Mouse (Mus musculus): Measurements from ENCODE around the gene Acad8. TPM values are rescaled to one million over a fixed set of nuclear protein-coding genes. Genes with fewer than 3 reads are reported as not detected.

The Acad8 gene
- polyA plus RNA-seq, 1 experiment from 2014 or later: 42.2 TPM

DNA sequence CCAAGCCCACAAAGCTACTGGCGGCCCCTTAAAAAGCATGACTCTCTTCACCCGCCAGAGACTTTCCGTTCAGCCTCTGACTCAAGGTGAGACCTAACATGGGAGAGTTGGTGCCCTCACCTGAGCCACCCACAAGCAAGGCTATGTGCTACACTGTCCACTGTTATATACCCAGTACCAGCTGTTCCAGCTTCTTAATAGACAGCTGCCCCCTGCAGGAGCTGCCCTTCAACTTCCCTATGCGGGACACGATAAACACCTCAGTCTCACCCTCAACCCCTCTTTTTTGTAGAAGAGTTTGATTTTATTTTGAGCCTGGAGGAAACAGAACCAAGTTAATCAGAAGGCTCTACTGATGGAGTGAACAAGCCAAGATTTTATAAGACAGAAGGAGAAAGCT lies 7.5 kb upstream of the Acad8 start:
- H3K36me3 ChIP-seq: peaks cover 62% of the 10 kb centered on the region
- no peaks in the 10 kb centered on the region for H3K9me3 ChIP-seq (replicated peaks)
- H3K4me1 ChIP-seq (replicated peaks): no peaks in the 10 kb centered on the region

GRCm38 (mm10) chr9:27005933-27006332 lies 6.6 kb upstream of the Acad8 start:
- no peak overlapping the region for H3K27ac ChIP-seq

More for the DNA sequence above, 7.5 kb upstream of the Acad8 start:
- Histone ChIP-seq H3K4me3 (no peak overlapping the region), H3K4me2 (no peak overlapping the region), H3K27me3 (no peaks in the 10 kb centered on the region), H3K27ac (no peak overlapping the region), H3K9ac (no peak overlapping the region)
- WGBS: 87% methylated on average over 5 of the region's 5 CpGs
- no peak for ATAC-seq (replicated peaks; ENCODE audit: insufficient number of reproducible peaks, insufficient read depth, low FRiP score, low read depth)

DNA sequence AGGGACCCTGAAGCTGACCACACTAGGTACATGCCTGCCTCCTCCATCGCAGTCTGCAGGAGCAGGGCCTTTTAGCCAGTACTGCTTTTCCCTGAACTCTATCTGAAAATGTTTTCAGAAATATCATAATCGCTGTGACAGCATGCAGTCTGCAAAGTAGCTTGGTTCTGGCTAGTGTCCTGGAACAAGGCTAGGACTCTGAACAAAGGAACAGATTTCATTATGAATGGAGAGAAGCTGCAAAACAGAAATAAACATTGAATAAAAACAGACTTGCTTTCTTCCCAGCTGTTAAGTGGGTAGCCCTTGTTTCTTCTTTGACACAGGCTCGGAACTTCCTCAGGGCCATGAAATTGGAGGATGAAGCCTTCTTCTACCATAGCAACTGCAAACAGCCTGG lies 5.9 kb upstream of the Acad8 start:
- Histone ChIP-seq H3K4me2 (no peak overlapping the region), H3K36me3 (peaks cover 51% of the 10 kb centered on the region), H3K9ac (no peak overlapping the region), H3K27me3 (no peaks in the 10 kb centered on the region), H3K4me3 (no peak overlapping the region), H3K4me1 (replicated peaks) (peaks cover 7% of the 10 kb centered on the region), H3K9me3 (replicated peaks) (no peaks in the 10 kb centered on the region), H3K27ac (no peak overlapping the region)
- 90% methylated on average over 3 of the region's 3 CpGs for WGBS
- ATAC-seq (replicated peaks; ENCODE audit: insufficient number of reproducible peaks, insufficient read depth, low FRiP score, low read depth): no peak

More at GRCm38 (mm10) chr9:27005933-27006332, 6.6 kb upstream of the Acad8 start:
- Histone ChIP-seq H3K27me3 (no peaks in the 10 kb centered on the region), H3K4me3 (no peak overlapping the region), H3K9me3 (replicated peaks) (no peaks in the 10 kb centered on the region), H3K36me3 (peaks cover 56% of the 10 kb centered on the region), H3K9ac (no peak overlapping the region), H3K4me2 (no peak overlapping the region), H3K4me1 (replicated peaks) (peaks cover 1% of the 10 kb centered on the region; the same call in 1 of the 2 replicates)
- no peak for ATAC-seq (replicated peaks; ENCODE audit: insufficient number of reproducible peaks, insufficient read depth, low FRiP score, low read depth)
- 87% methylated on average over 1 of the region's 1 CpGs for WGBS

- H3K9ac ChIP-seq: peak overlapping the region; percentile 78
- H3K4me1 ChIP-seq (replicated peaks): peaks cover 11% of the 10 kb centered on the region
- no peaks in the 10 kb centered on the region for H3K27me3 ChIP-seq
- peak overlapping the region; percentile 31 for H3K27ac ChIP-seq
- ATAC-seq (replicated peaks; ENCODE audit: insufficient number of reproducible peaks, insufficient read depth, low FRiP score, low read depth): peak; percentile 40
- H3K9me3 ChIP-seq (replicated peaks): no peaks in the 10 kb centered on the region
- WGBS: 2% methylated on average over 29 of the region's 29 CpGs
- peak overlapping the region; percentile 83 for H3K4me2 ChIP-seq
- no peaks in the 10 kb centered on the region for H3K36me3 ChIP-seq
- H3K4me3 ChIP-seq: peak overlapping the region; percentile 70
These were observed 501 bp downstream of the Acad8 start for GRCm38 (mm10) chr9:26998669-26999460.

GRCm38 (mm10) chr9:26997501-26997900 lies 1.9 kb downstream of the Acad8 start:
- Histone ChIP-seq H3K4me3 (no peak overlapping the region), H3K27me3 (no peaks in the 10 kb centered on the region), H3K9ac (no peak overlapping the region), H3K4me2 (no peak overlapping the region), H3K27ac (no peak overlapping the region), H3K4me1 (replicated peaks) (peaks cover 11% of the 10 kb centered on the region), H3K9me3 (replicated peaks) (no peaks in the 10 kb centered on the region), H3K36me3 (no peaks in the 10 kb centered on the region)
- 93% methylated on average over 2 of the region's 2 CpGs for WGBS
- ATAC-seq (replicated peaks; ENCODE audit: insufficient number of reproducible peaks, insufficient read depth, low FRiP score, low read depth): no peak

DNA sequence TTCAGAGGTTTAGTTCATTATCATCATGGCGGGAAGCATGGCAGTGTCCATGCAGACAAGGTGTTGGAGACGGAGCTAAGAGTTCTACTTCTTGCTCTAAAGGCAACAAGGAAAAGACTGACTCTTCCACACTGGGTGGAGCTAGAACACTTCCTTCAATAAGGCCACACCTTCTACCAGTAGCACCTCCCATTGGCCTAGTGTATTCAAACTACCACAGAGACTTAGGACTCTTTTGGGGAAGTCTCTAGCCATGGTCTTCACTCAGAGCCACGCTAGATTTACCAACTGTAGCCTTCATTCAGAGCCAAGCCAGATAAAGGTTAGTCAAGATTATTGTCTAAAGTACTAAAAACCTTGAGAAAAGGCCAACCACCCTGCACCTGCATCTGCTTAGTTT lies 2.3 kb downstream of the Acad8 start:
- ATAC-seq (replicated peaks; ENCODE audit: insufficient number of reproducible peaks, insufficient read depth, low FRiP score, low read depth): no peak
- no peak overlapping the region for H3K9ac ChIP-seq
- H3K36me3 ChIP-seq: peaks cover under 1% of the 10 kb centered on the region; the same call in 1 of the 2 replicates
- no peak overlapping the region for H3K4me3 ChIP-seq
- H3K27me3 ChIP-seq: no peaks in the 10 kb centered on the region
- no peak overlapping the region for H3K4me2 ChIP-seq
- H3K4me1 ChIP-seq (replicated peaks): peaks cover 11% of the 10 kb centered on the region
- no peaks in the 10 kb centered on the region for H3K9me3 ChIP-seq (replicated peaks)
- WGBS: 88% methylated on average over 3 of the region's 3 CpGs
- no peak overlapping the region for H3K27ac ChIP-seq

GRCm38 (mm10) chr9:26993900-26994299 lies 5.5 kb downstream of the Acad8 start:
- WGBS: 76% methylated on average over 3 of the region's 3 CpGs
- no peak for ATAC-seq (replicated peaks; ENCODE audit: insufficient number of reproducible peaks, insufficient read depth, low FRiP score, low read depth)
- no peak overlapping the region for H3K4me3 ChIP-seq
- H3K9ac ChIP-seq: no peak overlapping the region
- H3K9me3 ChIP-seq (replicated peaks): no peaks in the 10 kb centered on the region
- H3K4me1 ChIP-seq (replicated peaks): peaks cover 4% of the 10 kb centered on the region
- H3K4me2 ChIP-seq: no peak overlapping the region
- peaks cover 29% of the 10 kb centered on the region for H3K36me3 ChIP-seq
- no peak overlapping the region for H3K27ac ChIP-seq
- no peaks in the 10 kb centered on the region for H3K27me3 ChIP-seq

DNA sequence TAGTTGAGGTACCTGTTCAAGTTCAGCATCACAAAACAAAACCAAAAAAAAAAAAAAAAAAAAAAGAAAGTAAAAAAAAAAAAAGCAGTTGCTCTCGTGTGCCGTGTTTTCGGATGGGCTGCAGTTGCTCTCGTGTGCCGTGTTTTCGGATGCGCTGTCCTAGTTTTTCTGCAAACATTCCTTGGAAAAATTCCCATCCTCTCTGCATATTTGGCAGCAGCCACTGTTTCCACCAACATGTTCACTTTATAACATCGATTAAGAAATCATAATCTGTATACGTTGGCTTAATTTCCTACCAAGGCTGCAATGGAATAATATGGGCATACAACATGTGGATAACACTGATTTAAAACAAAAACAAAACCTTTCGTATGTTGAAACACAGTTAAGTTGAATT lies 6.2 kb downstream of the Acad8 start:
- Histone ChIP-seq H3K4me1 (replicated peaks) (peaks cover 2% of the 10 kb centered on the region), H3K4me2 (no peak overlapping the region), H3K4me3 (no peak overlapping the region), H3K27me3 (no peaks in the 10 kb centered on the region), H3K36me3 (peaks cover 35% of the 10 kb centered on the region), H3K9me3 (replicated peaks) (no peaks in the 10 kb centered on the region), H3K9ac (no peak overlapping the region), H3K27ac (no peak overlapping the region)
- no peak for ATAC-seq (replicated peaks; ENCODE audit: insufficient number of reproducible peaks, insufficient read depth, low FRiP score, low read depth)
- WGBS: 92% methylated on average over 10 of the region's 10 CpGs

GRCm38 (mm10) chr9:26990181-26990580 lies 9.2 kb downstream of the Acad8 start:
- 85% methylated on average over 4 of the region's 4 CpGs for WGBS
- Histone ChIP-seq H3K36me3 (peaks cover 48% of the 10 kb centered on the region), H3K9ac (no peak overlapping the region), H3K27ac (no peak overlapping the region), H3K4me3 (no peak overlapping the region), H3K9me3 (replicated peaks) (no peaks in the 10 kb centered on the region), H3K27me3 (no peaks in the 10 kb centered on the region), H3K4me2 (no peak overlapping the region), H3K4me1 (replicated peaks) (no peaks in the 10 kb centered on the region)
- no peak for ATAC-seq (replicated peaks; ENCODE audit: insufficient number of reproducible peaks, insufficient read depth, low FRiP score, low read depth)

DNA sequence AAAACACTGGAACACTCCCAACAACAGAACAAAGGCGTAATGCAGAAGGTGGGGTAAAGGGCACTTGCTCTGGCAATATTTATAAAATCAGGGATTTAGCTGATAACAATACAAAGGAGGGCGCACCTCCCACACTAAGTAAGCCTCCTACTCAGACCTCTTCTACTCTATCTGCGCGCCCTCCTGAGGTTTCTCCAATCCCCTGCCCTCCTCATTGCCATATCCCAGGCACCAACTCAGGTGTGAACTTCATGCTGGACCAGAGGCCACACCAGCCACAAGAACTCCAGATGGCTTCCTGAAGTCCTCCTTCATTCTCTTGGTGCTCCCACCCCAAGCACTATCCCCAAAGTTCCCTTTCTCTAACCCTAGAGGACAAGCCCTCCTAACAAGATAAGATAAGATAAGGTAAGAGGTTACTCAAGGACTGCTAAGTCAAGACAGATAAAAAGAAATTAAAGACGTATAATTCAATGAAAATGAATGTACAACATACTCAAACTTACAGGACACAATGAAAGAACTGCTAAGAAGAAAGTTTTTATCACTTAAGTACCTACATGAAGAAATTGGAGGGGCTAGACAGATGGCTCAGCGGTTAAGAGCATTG lies 13.6 kb downstream of the Acad8 start:
- H3K9ac ChIP-seq: no peak overlapping the region
- no peak overlapping the region for H3K27ac ChIP-seq
- 85% methylated on average over 6 of the region's 6 CpGs for WGBS
- H3K4me2 ChIP-seq: no peak overlapping the region
- ATAC-seq (replicated peaks; ENCODE audit: insufficient number of reproducible peaks, insufficient read depth, low FRiP score, low read depth): no peak
- H3K9me3 ChIP-seq (replicated peaks): no peaks in the 10 kb centered on the region
- no peaks in the 10 kb centered on the region for H3K27me3 ChIP-seq
- peaks cover 51% of the 10 kb centered on the region for H3K36me3 ChIP-seq
- no peak overlapping the region for H3K4me3 ChIP-seq
- H3K4me1 ChIP-seq (replicated peaks): no peaks in the 10 kb centered on the region

GRCm38 (mm10) chr9:26985090-26985613 lies 14.2 kb downstream of the Acad8 start:
- no peak overlapping the region for H3K9ac ChIP-seq
- 94% methylated on average over 2 of the region's 2 CpGs for WGBS
- H3K27me3 ChIP-seq: no peaks in the 10 kb centered on the region
- H3K4me2 ChIP-seq: no peak overlapping the region
- ATAC-seq (replicated peaks; ENCODE audit: insufficient number of reproducible peaks, insufficient read depth, low FRiP score, low read depth): no peak
- no peak overlapping the region for H3K4me3 ChIP-seq
- no peaks in the 10 kb centered on the region for H3K9me3 ChIP-seq (replicated peaks)
- no peaks in the 10 kb centered on the region for H3K4me1 ChIP-seq (replicated peaks)
- no peak overlapping the region for H3K27ac ChIP-seq
- peaks cover 52% of the 10 kb centered on the region for H3K36me3 ChIP-seq

Measured in heart, embryonic 15.5 days (tissue).